Mouse (Mus musculus): ENCODE results near the gene 1700018F24Rik. TPM values are rescaled to one million over a fixed set of nuclear protein-coding genes. Genes with fewer than 3 reads are reported as not detected.
"Not testable (repeated sequence)": the region's sequence is repeated elsewhere in the genome, so short reads cannot be mapped to it uniquely, and the experiment has no call there.

Gene 1700018F24Rik
- total RNA-seq, 2 experiments from 2014 or later: not detected

- intact Hi-C loops (cut with DNase I): no loop called here
- DNase-seq (ENCODE audit: low spot score in 2 of 2): no peak
Observed at GRCm38 (mm10) chr5:145071342-145071741, 28.6 kb downstream of the 1700018F24Rik start.

GRCm38 (mm10) chr5:145075081-145075480 is 32.3 kb downstream of the 1700018F24Rik start:
- intact Hi-C loops (cut with DNase I): no loop called here
- no peak for DNase-seq (ENCODE audit: low spot score in 2 of 2)

GRCm38 (mm10) chr5:145081866-145082613 is 39.2 kb downstream of the 1700018F24Rik start:
- DNase-seq (ENCODE audit: low spot score in 2 of 2): no peak
- intact Hi-C loops (cut with DNase I): no loop called here

- intact Hi-C loops (cut with DNase I); DNase-seq (ENCODE audit: low spot score in 2 of 2): not testable (repeated sequence)
Observed at GRCm38 (mm10) chr5:145083201-145083600, 40.4 kb downstream of the 1700018F24Rik start.

- DNase-seq (ENCODE audit: low spot score in 2 of 2): peak; percentile 90 to 93
- intact Hi-C loops (cut with DNase I): no loop called here
Observed at GRCm38 (mm10) chr5:145083632-145084451, 41.1 kb downstream of the 1700018F24Rik start, which contains the start of the genes Arpc1a and Kpna7. TSS of gene Arpc1a (plus strand) at chr5:145083830. TSS of gene Kpna7 (minus strand) at chr5:145084030.

GRCm38 (mm10) chr5:145084822-145085221 is 42.0 kb downstream of the 1700018F24Rik start:
- no peak for DNase-seq (ENCODE audit: low spot score in 2 of 2)
- intact Hi-C loops (cut with DNase I): no loop called here

- DNase-seq (ENCODE audit: low spot score in 2 of 2): no peak
- intact Hi-C loops (cut with DNase I): no loop called here
Observed at GRCm38 (mm10) chr5:145088186-145088585, 45.4 kb downstream of the 1700018F24Rik start.

- intact Hi-C loops (cut with DNase I): no loop called here
- no peak for DNase-seq (ENCODE audit: low spot score in 2 of 2)
Observed at GRCm38 (mm10) chr5:145089878-145090277, 47.1 kb downstream of the 1700018F24Rik start.

Other genes with a start within 250 kb of the 1700018F24Rik start
- gene Smurf1, start 77.1 kb upstream of the 1700018F24Rik start, total RNA-seq (2021): 10 to 100 TPM; 37.2 to 40.8 TPM
- not detected for gene Gm4871, start 10.2 kb upstream of the 1700018F24Rik start, total RNA-seq (2021)
- 100 to 1,000 TPM; 202 to 205 TPM for gene Arpc1a, start 40.8 kb downstream of the 1700018F24Rik start, total RNA-seq (2021)
- gene Kpna7, start 41.0 kb downstream of the 1700018F24Rik start, total RNA-seq (2021): not detected
- gene Arpc1b, start 71.2 kb downstream of the 1700018F24Rik start, total RNA-seq (2021): 10 to 100 TPM; 31.3 to 35.0 TPM
- 10 to 100 TPM; 85.9 to 96.7 TPM for gene Pdap1, start 97.2 kb downstream of the 1700018F24Rik start, total RNA-seq (2021)
- 10 to 100 TPM; 77.9 to 95.3 TPM for gene Bud31, start 97.4 kb downstream of the 1700018F24Rik start, total RNA-seq (2021)
- gene Ptcd1, start 124.1 kb downstream of the 1700018F24Rik start, total RNA-seq (2021): 10 to 100 TPM; 16.4 to 17.7 TPM
- gene Cpsf4, start 124.2 kb downstream of the 1700018F24Rik start, total RNA-seq (2021): 10 to 100 TPM; 24.0 to 24.2 TPM
- gene Atp5j2, start 149.1 kb downstream of the 1700018F24Rik start, total RNA-seq (2021): 100 to 1,000 TPM; 280 to 283 TPM
- gene Zkscan14, start 158.9 kb downstream of the 1700018F24Rik start, total RNA-seq (2021): 10 to 100 TPM in 1 of 2 experiments, 1 to 10 TPM in 1; 9.2 to 10.4 TPM
- gene Zkscan5, start 161.6 kb downstream of the 1700018F24Rik start, total RNA-seq (2021): 10 to 100 TPM; 11.7 to 12.3 TPM
- gene Zfp655, start 188.7 kb downstream of the 1700018F24Rik start, total RNA-seq (2021): 10 to 100 TPM; 23.9 to 26.1 TPM
- gene Zscan25, start 237.5 kb downstream of the 1700018F24Rik start, total RNA-seq (2021): 10 to 100 TPM; 17.2 to 18.1 TPM

Data from left cerebral cortex, postnatal 14 days (tissue).